Mouse (Mus musculus) kidney, adult 18-20 months (tissue): ENCODE results near the gene Tac4.

Experiments
- DNase-seq: peaks from one replicate; pipeline ENCODE4 v3.0.0; 2021

Tac4 gene

GRCm38 (mm10) chr11:95263816-95264454 is 2.6 kb downstream of the Tac4 start:
- peak; percentile 35 for DNase-seq

- no peak for DNase-seq
These were observed 3.2 kb downstream of the Tac4 start for GRCm38 (mm10) chr11:95264455-95265013.

- DNase-seq: peak; percentile 55
These were observed 5.4 kb downstream of the Tac4 start for GRCm38 (mm10) chr11:95266540-95267245.

- no peak for DNase-seq
These were observed 12.3 kb downstream of the Tac4 start for GRCm38 (mm10) chr11:95273661-95274060.

GRCm38 (mm10) chr11:95274613-95275012 is 13.3 kb downstream of the Tac4 start:
- no peak for DNase-seq

GRCm38 (mm10) chr11:95276056-95276455 is 14.7 kb downstream of the Tac4 start:
- DNase-seq: no peak

GRCm38 (mm10) chr11:95279061-95279659 is 17.8 kb downstream of the Tac4 start:
- no peak for DNase-seq

- no peak for DNase-seq
These were observed 21.0 kb downstream of the Tac4 start for GRCm38 (mm10) chr11:95282331-95282730.

- DNase-seq: no peak
These were observed 30.7 kb downstream of the Tac4 start for GRCm38 (mm10) chr11:95291998-95292397.

- DNase-seq: no peak
These were observed 31.8 kb downstream of the Tac4 start for GRCm38 (mm10) chr11:95293017-95293624.

GRCm38 (mm10) chr11:95295736-95296135 is 34.4 kb downstream of the Tac4 start:
- no peak for DNase-seq

GRCm38 (mm10) chr11:95298146-95298545 is 36.8 kb downstream of the Tac4 start:
- DNase-seq: no peak

GRCm38 (mm10) chr11:95299886-95300285 is 38.6 kb downstream of the Tac4 start:
- DNase-seq: no peak

- no peak for DNase-seq
These were observed 40.4 kb downstream of the Tac4 start for GRCm38 (mm10) chr11:95301772-95302171.

- DNase-seq: no peak
These were observed 44.3 kb downstream of the Tac4 start for GRCm38 (mm10) chr11:95305600-95305999.

GRCm38 (mm10) chr11:95307526-95307925 is 46.2 kb downstream of the Tac4 start:
- DNase-seq: no peak

- peak; percentile 94 for DNase-seq
These were observed 48.2 kb downstream of the Tac4 start for GRCm38 (mm10) chr11:95309510-95310006.

GRCm38 (mm10) chr11:95310007-95310647 is 48.8 kb downstream of the Tac4 start, which contains the start of gene Kat7:
Kat7 (minus strand) TSS chr11:95310246.
- peak; percentile 96 for DNase-seq

GRCm38 (mm10) chr11:95310648-95311424 is 49.5 kb downstream of the Tac4 start:
- DNase-seq: no peak

- DNase-seq: no peak
These were observed 50.1 kb downstream of the Tac4 start for GRCm38 (mm10) chr11:95311425-95311807.

GRCm38 (mm10) chr11:95315215-95315955 is 54.1 kb downstream of the Tac4 start:
- no peak for DNase-seq
